Mouse (Mus musculus) layer of hippocampus, adult 8-10 months (tissue): ENCODE measurements around the gene Cntfr. TPM values are rescaled to one million over a fixed set of nuclear protein-coding genes. Genes with fewer than 3 reads are reported as not detected.
A peak's percentile ranks its signal among the peaks of the same experiment; 100 is the strongest.

ENCODE experiments used
- DNase-seq, 2 experiments: peaks; one replicate each; pipeline ENCODE4 v3.0.0; 2022; ENCODE audit warnings: low spot score in 2 of 2
- total RNA-seq, 4 experiments: library from RNA; stranded (reverse); gene quantifications; 2 replicates each; pipeline ENCODE4 v1.2.4; 2022

The Cntfr gene
- total RNA-seq, 4 experiments from 2014 or later = 84.3 to 93.9 (median 90.2) TPM

DNA sequence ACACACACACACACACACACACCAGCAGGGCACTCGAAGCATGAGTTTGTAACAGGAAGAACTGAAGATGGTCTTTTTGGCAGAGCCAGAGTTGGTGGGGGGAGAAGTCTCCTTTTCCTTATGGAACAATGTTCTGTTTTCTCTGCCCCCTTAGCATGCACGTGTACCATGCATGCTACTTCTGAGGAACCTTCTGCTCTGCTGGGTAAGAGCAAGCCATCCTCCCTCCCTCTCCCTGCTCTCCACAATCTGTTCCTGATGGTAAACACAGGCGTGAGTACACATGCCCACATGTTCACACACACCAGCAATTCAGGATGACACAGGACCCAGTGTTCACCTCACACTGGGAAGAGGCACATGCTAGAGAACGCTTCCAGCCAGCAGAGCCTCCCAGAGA, 15.7 kb downstream of the Cntfr start:
- peak; percentile 60 to 70 for DNase-seq

DNA sequence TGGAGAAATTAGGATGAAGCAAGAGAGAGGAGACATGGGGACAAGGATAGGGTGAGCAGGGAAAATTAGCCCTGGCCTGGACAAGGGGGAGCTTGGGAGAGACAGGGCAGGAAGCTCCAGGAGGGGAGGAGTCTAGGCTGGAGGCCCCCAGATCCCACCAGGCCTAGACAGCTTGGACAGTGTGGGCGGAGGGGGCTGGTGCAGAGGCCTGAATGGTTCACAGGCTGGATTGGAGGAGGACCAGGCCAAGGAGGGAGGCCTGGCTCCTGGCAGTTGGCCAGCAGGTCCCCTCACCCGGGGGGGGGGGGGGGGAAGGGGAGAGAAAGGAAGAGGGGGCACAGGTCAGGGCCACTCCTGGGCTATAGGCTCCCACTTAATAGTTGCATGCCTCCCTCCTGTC, 17.6 kb downstream of the Cntfr start:
- no peak for DNase-seq

- no peak for DNase-seq
Measured at GRCm38 (mm10) chr4:41678863-41679262, 18.0 kb downstream of the Cntfr start.

GRCm38 (mm10) chr4:41677006-41677629, 19.8 kb downstream of the Cntfr start:
- DNase-seq = no peak

GRCm38 (mm10) chr4:41676248-41677005, 20.5 kb downstream of the Cntfr start:
- no peak for DNase-seq

DNA sequence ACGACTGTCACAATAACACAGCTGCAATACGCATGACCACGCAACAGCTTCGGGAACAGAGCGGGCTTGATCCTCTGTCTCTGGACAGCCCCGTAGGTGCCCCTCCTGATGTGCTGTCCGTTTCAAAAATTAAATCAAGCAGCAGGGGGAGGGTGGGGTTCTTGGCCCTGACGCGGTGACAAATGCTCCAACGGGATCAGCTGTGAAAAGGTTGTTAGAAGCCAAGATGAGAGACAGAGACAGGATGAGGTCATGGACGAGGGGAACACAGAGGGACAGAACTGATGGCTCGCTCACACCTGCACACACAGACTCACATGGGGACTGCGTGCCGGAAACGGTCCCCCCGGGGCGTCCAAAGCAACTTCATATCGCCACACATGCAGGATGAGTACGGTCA, 23.7 kb downstream of the Cntfr start:
- DNase-seq = no peak

DNA sequence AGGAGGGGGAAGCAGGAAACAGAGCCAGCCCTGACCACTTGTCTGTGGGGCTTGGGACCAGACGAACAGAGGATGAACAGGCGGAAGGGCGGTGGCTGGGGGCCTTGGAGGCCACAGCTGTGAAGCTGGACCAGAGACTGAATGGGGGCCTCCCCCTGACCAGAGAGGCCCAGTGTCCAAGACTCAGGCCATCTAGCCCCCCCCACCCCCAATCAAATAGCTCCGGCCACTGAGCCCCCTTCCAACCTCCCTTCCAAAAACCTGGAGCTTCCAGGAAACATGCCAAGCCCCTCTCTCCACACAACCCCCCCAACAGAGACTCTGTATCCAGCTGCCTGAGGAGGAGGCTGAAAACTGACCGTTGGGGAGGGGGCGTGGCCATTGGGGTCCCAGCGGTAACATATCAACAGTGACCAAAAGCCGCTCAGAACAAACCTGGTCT, 24.3 kb downstream of the Cntfr start:
- no peak for DNase-seq

GRCm38 (mm10) chr4:41671963-41672480, 24.9 kb downstream of the Cntfr start:
- no peak for DNase-seq

DNA sequence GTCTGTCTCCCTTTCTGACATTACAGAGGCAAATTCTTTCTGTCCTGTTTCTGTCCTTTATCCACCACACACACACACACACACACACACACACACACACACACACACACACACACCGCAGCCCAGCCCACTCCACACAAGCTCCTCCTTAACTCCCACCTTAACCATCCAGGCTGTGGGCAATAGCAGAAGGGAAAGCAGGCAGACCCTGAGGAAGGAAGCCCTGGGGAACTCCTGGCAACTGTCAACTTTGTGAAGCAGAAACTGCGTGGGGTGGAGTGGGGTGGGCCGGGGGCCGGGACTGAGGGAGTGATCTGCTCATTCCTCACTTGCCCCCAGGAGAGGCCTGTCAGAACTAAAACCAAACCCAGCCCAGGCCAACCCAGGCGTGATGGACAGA, 25.4 kb downstream of the Cntfr start:
- DNase-seq = no peak

GRCm38 (mm10) chr4:41670836-41671235, 26.1 kb downstream of the Cntfr start:
- no peak for DNase-seq

- no peak for DNase-seq
Measured at GRCm38 (mm10) chr4:41666646-41667045, 30.2 kb downstream of the Cntfr start.

DNA sequence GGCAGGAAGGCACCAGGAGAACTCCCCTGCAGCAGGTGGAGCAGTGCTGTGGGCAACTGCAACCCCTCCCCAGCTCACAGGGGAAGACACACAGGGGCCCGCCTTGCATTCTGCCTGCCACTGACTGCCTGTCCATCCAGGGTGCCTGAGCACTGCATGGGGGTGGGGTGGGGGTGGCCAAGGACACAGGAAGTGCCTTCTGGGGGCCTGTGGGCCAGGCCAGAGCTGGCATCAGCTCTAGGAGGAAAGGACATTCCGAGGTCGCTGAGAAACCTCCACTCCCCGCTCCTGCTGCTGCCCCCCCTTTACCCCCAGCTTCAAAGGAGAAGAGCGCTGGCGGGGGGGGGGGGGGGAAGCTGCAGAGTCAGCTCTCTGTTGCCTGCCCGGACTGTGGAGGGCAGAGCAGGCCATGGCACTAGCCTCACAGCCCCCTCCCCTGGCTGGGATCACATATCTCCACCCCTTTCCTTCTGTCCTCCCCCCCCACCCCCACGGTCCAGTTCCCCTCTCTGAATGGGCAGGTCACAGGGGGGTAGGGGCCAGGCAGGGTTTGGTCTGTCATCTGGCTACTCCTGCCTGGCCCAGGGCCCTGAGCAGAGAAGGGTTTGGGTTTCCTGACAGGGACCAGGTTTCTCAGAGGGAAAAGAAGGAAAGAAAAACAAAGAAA, 31.7 kb downstream of the Cntfr start:
- DNase-seq = no peak

GRCm38 (mm10) chr4:41664533-41664932, 32.4 kb downstream of the Cntfr start:
- no peak for DNase-seq

DNA sequence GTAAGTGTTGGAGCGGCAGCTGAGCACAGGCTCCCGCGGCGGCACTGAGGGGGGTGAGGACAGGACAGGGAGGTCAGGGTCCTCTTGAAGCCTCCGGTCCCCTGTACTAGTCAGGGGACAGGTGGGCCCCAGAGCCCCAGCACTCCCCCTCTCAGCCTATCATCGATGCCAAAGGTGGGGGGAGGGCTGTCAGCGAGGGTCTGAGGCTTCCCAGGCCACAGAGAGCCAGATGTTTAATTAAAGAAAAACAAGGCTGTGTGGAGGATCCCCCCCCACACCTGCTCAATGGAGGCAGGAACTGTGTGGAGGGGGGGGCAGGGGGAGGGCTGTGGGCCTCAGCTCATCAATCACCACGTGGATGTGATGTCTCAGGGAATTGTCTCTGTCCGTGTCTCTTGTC, 33.3 kb downstream of the Cntfr start:
- no peak for DNase-seq

- no peak for DNase-seq
Measured at GRCm38 (mm10) chr4:41662723-41663122, 34.2 kb downstream of the Cntfr start.

GRCm38 (mm10) chr4:41660851-41661430, 35.9 kb downstream of the Cntfr start:
- DNase-seq = no peak

GRCm38 (mm10) chr4:41659556-41659955, 37.3 kb downstream of the Cntfr start:
- no peak for DNase-seq

GRCm38 (mm10) chr4:41658566-41659384, 38.1 kb downstream of the Cntfr start:
- no peak for DNase-seq

DNA sequence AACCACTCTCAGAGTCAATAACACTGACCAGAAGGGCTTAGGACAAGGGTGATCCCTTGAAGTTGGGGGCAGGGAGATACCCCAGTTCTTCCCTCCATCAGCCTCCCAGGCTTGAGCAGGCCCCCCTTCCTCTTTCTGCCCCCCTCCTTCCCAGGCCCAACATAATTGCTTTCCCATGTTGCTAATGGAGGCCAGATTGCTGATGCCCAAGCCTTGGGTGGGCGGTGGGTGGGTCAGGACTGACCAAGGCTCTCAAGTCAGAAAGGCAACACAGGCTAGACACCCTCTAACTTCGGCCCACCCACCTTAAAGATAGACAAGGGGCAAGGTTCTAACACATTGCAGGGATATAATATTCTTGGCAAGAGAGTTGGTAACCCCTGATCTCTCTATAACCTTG, 41.4 kb downstream of the Cntfr start:
- DNase-seq = no peak

- DNase-seq = peak; percentile 35 to 52
Measured at GRCm38 (mm10) chr4:41654217-41654616, 42.7 kb downstream of the Cntfr start.

- DNase-seq = no peak
Measured at GRCm38 (mm10) chr4:41653730-41654129, 43.2 kb downstream of the Cntfr start.
